Mouse (Mus musculus) bone marrow macrophage, adult 2 months (primary cell): ENCODE measurements around the gene Slc16a9.

ENCODE experiments used
- CTCF ChIP-seq: IDR thresholded peaks from 2 replicates; pipeline ENCODE4 v1.5.1; 2012; ENCODE audit warnings: low read depth, mild to moderate bottlenecking, low read length, moderate library complexity
- POLR2A ChIP-seq: IDR thresholded peaks from 2 replicates; pipeline ENCODE4 v1.6.1; 2012; ENCODE audit warnings: mild to moderate bottlenecking, low read depth, low read length, borderline replicate concordance

DNA sequence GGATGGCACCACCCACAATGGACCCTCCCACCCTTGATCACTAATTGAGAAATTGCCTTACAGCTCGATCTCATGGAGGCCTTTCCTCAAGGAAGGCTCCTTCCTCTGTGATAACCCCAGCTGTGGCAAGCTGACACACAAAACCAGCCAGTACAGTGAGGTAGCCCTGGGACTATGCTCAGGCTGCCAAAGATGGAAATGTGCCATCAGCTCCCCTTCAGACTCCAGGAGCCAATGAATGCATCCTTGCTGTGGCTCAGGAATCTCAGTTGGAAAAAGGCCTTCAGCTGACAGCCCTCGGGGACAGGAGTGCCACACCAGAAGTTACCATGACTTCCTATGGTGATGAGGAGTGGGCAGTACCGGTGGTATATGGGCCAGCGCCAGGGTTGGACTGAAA is 9.8 kb downstream of the Slc16a9 start:
- TF ChIP-seq POLR2A (no peak), CTCF (no peak)
